Mouse (Mus musculus): Measurements from ENCODE around the gene Nagk. TPM values are rescaled to one million over a fixed set of nuclear protein-coding genes. Genes with fewer than 3 reads are reported as not detected.
A peak's percentile ranks its signal among the peaks of the same experiment; 100 is the strongest.
"Not testable (repeated sequence)": the region's sequence is repeated elsewhere in the genome, so short reads cannot be mapped to it uniquely, and the experiment has no call there.

Gene Nagk
- polyA plus RNA-seq, 1 experiment from 2014 or later, result 61.5 TPM

DNA sequence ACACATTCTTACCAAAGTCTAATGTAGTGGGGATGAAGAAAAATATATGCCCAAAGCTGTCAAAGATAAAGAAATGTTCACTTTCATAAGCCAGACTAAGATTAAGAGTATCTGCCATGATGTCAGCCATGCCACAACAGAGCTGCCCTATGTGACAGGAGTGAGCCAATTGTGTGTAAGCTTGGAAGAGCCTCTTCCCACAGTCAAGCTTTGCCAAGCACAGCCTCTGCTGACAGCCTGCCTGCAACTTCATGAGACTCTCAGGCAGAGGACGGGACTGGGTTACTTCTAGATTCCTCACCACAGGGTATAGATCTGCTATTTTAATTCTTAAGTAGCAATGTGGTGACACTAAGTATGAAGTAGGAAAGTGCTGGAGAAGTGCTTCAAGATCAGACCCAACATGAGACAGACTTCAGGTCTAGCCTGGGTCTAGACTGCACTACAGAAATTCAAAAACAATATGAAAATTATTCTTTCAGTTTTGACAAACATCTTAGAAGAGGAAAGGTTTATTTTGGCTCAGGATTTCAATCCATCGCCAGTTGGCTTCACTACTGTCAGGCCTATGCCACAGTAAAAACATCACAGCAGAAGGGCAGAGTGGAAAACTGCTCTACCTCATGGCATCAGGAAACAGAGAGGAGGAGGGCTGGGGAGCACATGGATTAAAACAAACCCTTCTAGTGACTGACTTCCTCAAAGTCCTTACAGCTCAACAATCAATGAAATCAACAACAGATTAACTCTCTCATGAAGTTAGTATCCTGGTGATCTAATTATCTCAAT lies 26.1 kb downstream of the Nagk start:
- 81% methylated on average over 2 of the region's 2 CpGs for WGBS
- no peaks in the 10 kb centered on the region for H3K27me3 ChIP-seq (ENCODE audit: control insufficient read depth, insufficient read depth, low read length)
- ATAC-seq (ENCODE audit: insufficient number of reproducible peaks, insufficient read depth, low FRiP score, low read depth), result no peak
- H3K36me3 ChIP-seq (ENCODE audit: control insufficient read depth, insufficient read depth, low read length), result no peaks in the 10 kb centered on the region
- no peak overlapping the region for H3K4me3 ChIP-seq (ENCODE audit: low read depth, low read length)
- H3K27ac ChIP-seq (ENCODE audit: low read length), result no peak overlapping the region
- no peaks in the 10 kb centered on the region for H3K9me3 ChIP-seq (ENCODE audit: control insufficient read depth, low read depth, low read length)
- H3K9ac ChIP-seq (replicated peaks; ENCODE audit: low read depth, low read length), result no peak overlapping the region
- no peak overlapping the region for H3K4me2 ChIP-seq (replicated peaks; ENCODE audit: low read depth, low read length)
- peaks cover 13% of the 10 kb centered on the region; the same call in 1 of the 2 replicates for H3K4me1 ChIP-seq (ENCODE audit: control insufficient read depth, insufficient read depth, low read length)

DNA sequence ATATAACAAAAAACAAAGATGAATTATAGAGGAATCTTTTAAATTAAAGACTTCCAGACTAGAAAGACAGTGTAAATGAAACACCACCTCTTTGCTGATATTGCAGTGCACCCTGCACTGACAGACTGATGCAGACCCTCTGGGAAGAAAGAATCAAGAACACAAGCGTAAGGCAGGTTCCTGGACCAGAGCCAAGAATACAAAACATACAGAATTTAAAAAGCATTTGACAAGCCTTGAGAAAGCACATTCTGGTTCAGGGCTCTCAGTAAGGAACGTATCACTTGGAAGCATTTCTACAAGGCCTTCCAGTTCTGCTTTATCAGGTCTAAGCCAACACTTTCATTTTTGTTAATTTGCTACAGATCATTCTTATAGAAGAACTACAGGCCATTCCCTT lies 27.1 kb downstream of the Nagk start:
- Histone ChIP-seq H3K27me3 (ENCODE audit: control insufficient read depth, insufficient read depth, low read length) (no peaks in the 10 kb centered on the region), H3K36me3 (ENCODE audit: control insufficient read depth, insufficient read depth, low read length) (no peaks in the 10 kb centered on the region), H3K9ac (replicated peaks; ENCODE audit: low read depth, low read length) (no peak overlapping the region), H3K27ac (ENCODE audit: low read length) (no peak overlapping the region), H3K9me3 (ENCODE audit: control insufficient read depth, low read depth, low read length) (no peaks in the 10 kb centered on the region), H3K4me2 (replicated peaks; ENCODE audit: low read depth, low read length) (no peak overlapping the region), H3K4me1 (ENCODE audit: control insufficient read depth, insufficient read depth, low read length) (peaks cover 13% of the 10 kb centered on the region; the same call in 1 of the 2 replicates), H3K4me3 (ENCODE audit: low read depth, low read length) (no peak overlapping the region)
- ATAC-seq (ENCODE audit: insufficient number of reproducible peaks, insufficient read depth, low FRiP score, low read depth), result no peak
- 24% methylated on average over 2 of the region's 2 CpGs for WGBS

DNA sequence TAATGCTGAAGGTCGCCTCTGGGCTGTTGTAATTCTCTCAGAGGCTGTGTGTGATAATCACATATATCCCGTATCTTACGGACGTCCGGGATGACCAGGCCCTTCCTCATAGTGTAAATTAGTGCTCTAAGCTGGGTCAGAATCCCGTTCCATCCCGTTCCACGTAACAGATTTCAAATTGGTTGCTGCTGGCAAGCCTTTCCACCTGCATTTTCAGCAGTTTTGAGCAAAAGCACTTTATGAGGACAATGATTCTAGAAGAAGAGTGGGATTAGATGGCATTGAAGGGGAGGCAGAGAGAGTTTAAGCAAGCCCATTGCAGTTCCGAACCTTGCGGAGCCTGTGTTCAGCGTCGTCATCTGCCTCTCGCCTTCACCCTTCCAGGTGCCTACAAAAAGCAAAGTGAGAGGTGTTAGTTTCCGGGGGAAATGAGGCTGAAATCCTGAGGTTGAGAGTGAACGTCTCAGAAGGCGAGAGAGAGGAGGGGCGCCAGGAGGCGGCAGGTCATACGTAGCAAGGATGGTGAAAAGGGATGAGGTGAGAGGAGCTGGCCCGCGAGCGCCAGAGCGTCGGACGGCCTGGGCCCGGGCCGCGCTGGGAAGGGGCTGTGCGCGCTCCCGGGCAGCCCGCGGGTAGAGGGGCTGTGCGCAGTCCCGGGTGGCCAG lies 36.3 kb downstream of the Nagk start:
- WGBS, result under 1% methylated on average over 35 of the region's 35 CpGs
- ATAC-seq (ENCODE audit: insufficient number of reproducible peaks, insufficient read depth, low FRiP score, low read depth), result no peak
- peak overlapping the region; percentile 73 for H3K27ac ChIP-seq (ENCODE audit: low read length)
- peak overlapping the region; percentile 61 for H3K4me3 ChIP-seq (ENCODE audit: low read depth, low read length)
- H3K4me2 ChIP-seq (replicated peaks; ENCODE audit: low read depth, low read length), result peak overlapping the region; percentile 83
- H3K9me3 ChIP-seq (ENCODE audit: control insufficient read depth, low read depth, low read length), result no peaks in the 10 kb centered on the region
- peaks cover 3% of the 10 kb centered on the region; the same call in 1 of the 2 replicates for H3K4me1 ChIP-seq (ENCODE audit: control insufficient read depth, insufficient read depth, low read length)
- 0 out of 2 replicates have a peak, but pooled peaks cover 7% of the 10 kb centered on the region for H3K36me3 ChIP-seq (ENCODE audit: control insufficient read depth, insufficient read depth, low read length)
- H3K9ac ChIP-seq (replicated peaks; ENCODE audit: low read depth, low read length), result peak overlapping the region; percentile 63
- H3K27me3 ChIP-seq (ENCODE audit: control insufficient read depth, insufficient read depth, low read length), result no peaks in the 10 kb centered on the region

DNA sequence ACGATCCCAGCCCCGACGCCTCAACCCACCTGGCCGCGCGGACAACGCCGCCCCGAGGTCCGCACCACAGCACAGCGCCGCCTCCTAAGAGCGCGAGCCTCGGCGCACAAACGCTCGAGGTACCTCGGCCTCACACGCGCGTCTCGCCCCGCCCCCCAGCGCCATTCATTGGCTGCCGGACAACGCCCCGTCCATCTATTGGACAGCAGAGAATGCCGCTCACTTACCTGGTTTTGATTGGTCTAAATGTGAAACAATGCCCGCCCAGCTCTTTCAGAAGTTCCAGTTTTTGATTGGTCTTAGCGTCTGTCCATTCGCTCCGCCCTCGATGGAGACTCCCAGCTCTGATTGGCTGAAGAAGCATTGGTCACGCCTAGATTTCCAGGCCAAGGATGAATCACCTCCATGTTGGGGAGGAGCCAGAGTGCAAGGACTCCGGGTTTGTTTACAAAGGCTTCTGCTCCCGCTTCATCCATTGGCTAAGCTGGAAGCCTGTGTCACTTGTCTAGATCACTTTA lies 36.9 kb downstream of the Nagk start, which contains the start of gene Paip2b:
Gene Paip2b, minus strand, starts transcription at position 136 of the 518 bp plus-strand sequence.
- under 1% methylated on average over 37 of the region's 37 CpGs for WGBS
- H3K4me3 ChIP-seq (ENCODE audit: low read depth, low read length), result peak within 1 kb of the TSS; percentile 61
- ATAC-seq (ENCODE audit: insufficient number of reproducible peaks, insufficient read depth, low FRiP score, low read depth), result peak; percentile 99
- H3K27me3 ChIP-seq (ENCODE audit: control insufficient read depth, insufficient read depth, low read length), result no peaks in the 10 kb centered on the region
- peak within 1 kb of the TSS; percentile 63 for H3K9ac ChIP-seq (replicated peaks; ENCODE audit: low read depth, low read length)
- no peaks in the 10 kb centered on the region for H3K9me3 ChIP-seq (ENCODE audit: control insufficient read depth, low read depth, low read length)
- peak within 1 kb of the TSS; percentile 83 for H3K4me2 ChIP-seq (replicated peaks; ENCODE audit: low read depth, low read length)
- H3K27ac ChIP-seq (ENCODE audit: low read length), result peak within 1 kb of the TSS; percentile 73
- H3K4me1 ChIP-seq (ENCODE audit: control insufficient read depth, insufficient read depth, low read length), result peaks cover 3% of the 10 kb centered on the region; the same call in 1 of the 2 replicates
- H3K36me3 ChIP-seq (ENCODE audit: control insufficient read depth, insufficient read depth, low read length), result 0 out of 2 replicates have a peak, but pooled peaks cover 7% of the 10 kb centered on the region

DNA sequence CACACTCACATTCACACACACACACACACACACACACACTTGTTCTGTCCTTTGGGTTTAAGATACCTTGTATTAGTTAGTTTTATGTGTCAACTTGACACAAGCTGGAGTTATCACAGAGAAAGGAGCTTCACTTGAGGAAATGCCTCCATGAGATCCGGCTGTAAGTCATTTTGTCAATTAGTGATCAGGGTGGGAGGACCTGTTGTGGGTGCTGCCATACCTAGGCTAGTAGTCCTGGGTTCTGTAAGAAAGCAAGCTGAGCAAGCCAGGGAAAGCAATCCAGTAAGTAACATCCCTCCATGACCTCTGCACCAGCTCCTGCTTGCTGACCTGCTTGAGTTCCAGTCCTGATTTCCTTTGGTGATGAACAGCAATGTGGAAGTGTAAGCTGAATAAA lies 37.6 kb downstream of the Nagk start:
- H3K9me3 ChIP-seq (ENCODE audit: control insufficient read depth, low read depth, low read length); H3K27me3 ChIP-seq (ENCODE audit: control insufficient read depth, insufficient read depth, low read length); H3K4me1 ChIP-seq (ENCODE audit: control insufficient read depth, insufficient read depth, low read length); H3K36me3 ChIP-seq (ENCODE audit: control insufficient read depth, insufficient read depth, low read length); ATAC-seq (ENCODE audit: insufficient number of reproducible peaks, insufficient read depth, low FRiP score, low read depth); H3K9ac ChIP-seq (replicated peaks; ENCODE audit: low read depth, low read length): not testable (repeated sequence)
- Histone ChIP-seq H3K4me2 (replicated peaks; ENCODE audit: low read depth, low read length) (peak overlapping the region; percentile 46; the same call in 1 of the 2 replicates), H3K4me3 (ENCODE audit: low read depth, low read length) (peak overlapping the region; percentile 22), H3K27ac (ENCODE audit: low read length) (peak overlapping the region; percentile 64; the same call in 1 of the 2 replicates)
- 61% methylated on average over 1 of the region's 1 CpGs for WGBS

DNA sequence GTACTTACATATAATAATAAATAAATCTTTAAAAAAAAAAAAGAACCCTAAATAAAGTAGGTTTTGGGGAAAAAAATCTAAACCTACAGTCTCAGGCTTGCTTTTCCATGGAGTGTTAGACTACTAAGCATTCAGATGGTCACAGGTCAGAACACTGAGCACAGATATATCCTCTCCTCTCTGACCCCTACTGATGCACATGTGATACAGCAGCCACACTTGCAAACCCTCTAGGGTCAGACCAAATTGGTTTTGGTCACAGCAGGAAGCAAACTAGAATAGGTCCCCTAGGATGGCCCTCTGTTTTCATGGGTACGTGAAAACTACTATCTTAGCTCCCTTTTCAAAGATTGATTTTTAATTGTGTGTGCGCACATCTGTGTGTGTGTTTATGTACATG lies 42.0 kb downstream of the Nagk start:
- Histone ChIP-seq H3K4me1 (ENCODE audit: control insufficient read depth, insufficient read depth, low read length) (no peaks in the 10 kb centered on the region), H3K4me2 (replicated peaks; ENCODE audit: low read depth, low read length) (no peak overlapping the region), H3K36me3 (ENCODE audit: control insufficient read depth, insufficient read depth, low read length) (no peaks in the 10 kb centered on the region), H3K27ac (ENCODE audit: low read length) (no peak overlapping the region), H3K9ac (replicated peaks; ENCODE audit: low read depth, low read length) (no peak overlapping the region), H3K4me3 (ENCODE audit: low read depth, low read length) (no peak overlapping the region), H3K9me3 (ENCODE audit: control insufficient read depth, low read depth, low read length) (no peaks in the 10 kb centered on the region), H3K27me3 (ENCODE audit: control insufficient read depth, insufficient read depth, low read length) (no peaks in the 10 kb centered on the region)
- 90% methylated on average over 2 of the region's 2 CpGs for WGBS
- no peak for ATAC-seq (ENCODE audit: insufficient number of reproducible peaks, insufficient read depth, low FRiP score, low read depth)

DNA sequence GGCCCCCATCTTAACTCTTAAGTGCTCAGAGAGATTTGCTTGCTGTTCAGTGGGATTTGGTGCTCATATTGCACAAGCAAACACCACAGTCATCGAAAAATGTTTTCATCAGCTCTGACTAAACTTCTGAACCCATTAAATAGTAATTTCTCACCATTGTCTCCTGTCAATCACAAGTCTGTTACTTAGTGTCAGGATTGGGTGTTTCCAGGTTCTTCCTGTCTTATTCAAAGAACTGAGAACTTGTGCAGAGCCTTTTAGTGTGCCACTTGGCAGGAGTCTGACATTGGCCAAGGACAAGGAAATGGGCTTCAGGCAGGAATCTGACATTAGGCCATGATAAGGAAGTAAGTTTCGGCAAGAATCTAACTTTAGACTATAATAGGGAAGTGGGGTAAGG lies 43.3 kb downstream of the Nagk start:
- no peak overlapping the region for H3K9ac ChIP-seq (replicated peaks; ENCODE audit: low read depth, low read length)
- no peaks in the 10 kb centered on the region for H3K27me3 ChIP-seq (ENCODE audit: control insufficient read depth, insufficient read depth, low read length)
- H3K4me3 ChIP-seq (ENCODE audit: low read depth, low read length), result no peak overlapping the region
- ATAC-seq (ENCODE audit: insufficient number of reproducible peaks, insufficient read depth, low FRiP score, low read depth), result no peak
- no peaks in the 10 kb centered on the region for H3K36me3 ChIP-seq (ENCODE audit: control insufficient read depth, insufficient read depth, low read length)
- no peak overlapping the region for H3K4me2 ChIP-seq (replicated peaks; ENCODE audit: low read depth, low read length)
- 83% methylated on average over 2 of the region's 2 CpGs for WGBS
- H3K9me3 ChIP-seq (ENCODE audit: control insufficient read depth, low read depth, low read length), result no peaks in the 10 kb centered on the region
- no peak overlapping the region for H3K27ac ChIP-seq (ENCODE audit: low read length)
- no peaks in the 10 kb centered on the region for H3K4me1 ChIP-seq (ENCODE audit: control insufficient read depth, insufficient read depth, low read length)

DNA sequence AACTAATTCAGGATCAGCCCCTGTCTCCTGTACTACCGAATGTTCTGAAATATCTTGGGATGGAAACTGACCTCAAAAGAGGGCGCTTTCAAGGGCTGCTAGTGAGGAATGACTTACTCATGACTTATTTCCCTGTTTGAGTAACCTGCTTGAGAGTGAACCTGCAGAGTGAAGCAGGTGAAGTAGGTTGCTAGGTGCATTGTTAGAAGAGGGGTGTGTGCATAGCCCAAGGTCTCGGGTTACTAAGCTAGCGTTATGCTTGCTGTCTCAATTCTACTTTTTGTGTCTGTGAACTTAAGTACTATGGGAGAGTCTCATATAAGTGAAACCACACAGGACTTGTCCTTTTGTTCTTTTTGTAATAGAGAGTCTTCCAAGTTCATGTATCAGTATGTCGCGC lies 45.3 kb downstream of the Nagk start:
- ATAC-seq (ENCODE audit: insufficient number of reproducible peaks, insufficient read depth, low FRiP score, low read depth), result no peak
- H3K27me3 ChIP-seq (ENCODE audit: control insufficient read depth, insufficient read depth, low read length), result no peaks in the 10 kb centered on the region
- H3K9ac ChIP-seq (replicated peaks; ENCODE audit: low read depth, low read length), result no peak overlapping the region
- H3K27ac ChIP-seq (ENCODE audit: low read length), result no peak overlapping the region
- 70% methylated on average over 6 of the region's 6 CpGs for WGBS
- H3K4me2 ChIP-seq (replicated peaks; ENCODE audit: low read depth, low read length), result no peak overlapping the region
- no peaks in the 10 kb centered on the region for H3K9me3 ChIP-seq (ENCODE audit: control insufficient read depth, low read depth, low read length)
- H3K36me3 ChIP-seq (ENCODE audit: control insufficient read depth, insufficient read depth, low read length), result no peaks in the 10 kb centered on the region
- no peak overlapping the region for H3K4me3 ChIP-seq (ENCODE audit: low read depth, low read length)
- H3K4me1 ChIP-seq (ENCODE audit: control insufficient read depth, insufficient read depth, low read length), result no peaks in the 10 kb centered on the region

Measured in stomach, embryonic 14.5 days (tissue).